Mouse (Mus musculus) left cerebral cortex, postnatal 36 days (tissue): ENCODE measurements at regions not wholly inside any gene's neighbourhood (a gene's known extent, or its start where the extent isn't known, plus 50 kb on each side); places are given as distances from the start of the nearest gene placed in this dataset.

Experiments
- DNase-seq, 2 experiments: peaks; one replicate each; pipeline ENCODE4 v3.0.0; 2021 to 2022; ENCODE audit warnings: low spot score in 2 of 2, mixed read lengths in 1 of 2
- intact Hi-C: fragments of 180-260 bp; cut with DNase I; formaldehyde crosslinking; loops from one replicate; pipeline ENCODE4 v1.15.1; 2025

DNA sequence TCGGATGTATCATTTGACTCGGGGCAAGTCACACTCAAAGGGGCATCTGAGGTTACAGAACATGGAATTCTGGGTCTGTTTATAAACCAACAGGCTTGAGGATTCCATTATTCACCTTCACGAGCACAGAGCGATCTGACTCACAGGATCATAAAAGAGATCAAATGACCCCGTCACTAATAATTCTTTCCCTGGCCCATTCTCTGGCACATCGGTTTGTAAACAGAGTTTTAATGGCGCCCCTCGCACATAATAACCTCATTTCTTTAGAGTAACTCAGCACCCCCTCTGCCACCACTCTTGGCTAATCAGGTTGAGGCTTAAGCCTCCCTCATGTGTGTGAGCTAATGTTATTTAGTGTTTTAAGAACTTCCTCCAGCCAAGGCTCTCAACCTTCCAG is 183.3 kb upstream of the Tbx3 start:
- intact Hi-C loops, result no loop called here

DNA sequence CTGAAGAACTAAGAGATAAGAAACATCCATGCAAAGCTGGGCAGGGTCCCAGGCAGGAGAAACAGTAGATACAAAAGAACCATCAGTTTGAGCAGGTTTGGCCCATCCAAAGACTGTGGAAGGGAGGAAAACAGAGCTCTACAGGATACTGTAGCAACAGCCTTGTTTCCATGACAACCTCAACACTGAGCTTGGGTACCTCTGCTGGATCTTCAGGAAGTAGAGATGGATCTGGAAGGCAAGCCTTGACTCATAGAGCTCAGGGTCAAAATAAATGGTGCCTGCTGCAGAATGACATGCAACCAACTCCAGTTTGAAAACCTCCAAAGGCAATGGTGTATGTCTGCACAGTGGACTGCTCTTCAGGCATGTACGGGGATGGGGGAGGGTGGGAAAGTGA is 173.0 kb upstream of the Tbx3 start:
- DNase-seq, result no peak
- intact Hi-C loops, result no loop called here

More for the DNA sequence above, 183.3 kb upstream of the Tbx3 start:
- DNase-seq, result no peak

DNA sequence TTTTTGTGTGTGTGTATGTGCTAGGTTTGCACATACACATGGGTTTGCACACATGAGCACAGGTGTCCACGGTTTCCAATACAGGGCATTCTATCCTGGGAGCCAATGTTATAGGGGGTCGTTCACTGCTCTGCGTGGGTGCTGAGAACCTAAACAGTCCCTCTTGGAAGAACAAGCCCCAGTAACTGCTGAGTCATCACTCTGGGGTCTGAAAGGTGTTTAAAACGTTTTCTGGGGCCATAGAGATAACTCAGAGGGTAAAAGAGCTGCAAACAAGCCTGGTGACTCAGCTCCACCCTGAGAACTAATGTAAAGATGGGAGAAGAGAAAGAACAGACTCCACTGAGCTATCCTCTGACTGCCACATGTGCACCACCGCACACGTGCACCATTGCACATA is 172.0 kb upstream of the Tbx3 start:
- intact Hi-C loops, result no loop called here
- DNase-seq, result no peak

DNA sequence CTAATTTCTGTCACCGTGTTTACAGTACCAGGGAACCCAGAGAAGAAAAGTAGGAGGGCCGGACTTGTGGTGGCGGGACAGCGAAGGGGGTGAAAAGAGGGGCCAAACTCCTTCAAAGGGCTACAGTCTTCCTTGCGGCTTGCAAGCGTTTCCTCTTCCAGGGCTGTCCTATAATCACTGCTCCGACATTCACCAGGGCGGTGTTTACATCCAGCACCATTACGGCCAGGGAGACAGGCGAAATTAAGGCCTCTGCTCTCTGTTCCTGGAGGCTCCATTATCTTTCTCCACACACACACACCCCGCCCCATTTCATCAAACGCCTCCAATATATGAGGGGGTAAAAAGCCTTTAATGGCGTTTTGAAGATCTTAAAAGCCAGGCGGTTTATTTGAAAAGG is 162.8 kb upstream of the Tbx3 start:
- intact Hi-C loops, result no loop called here
- no peak for DNase-seq

DNA sequence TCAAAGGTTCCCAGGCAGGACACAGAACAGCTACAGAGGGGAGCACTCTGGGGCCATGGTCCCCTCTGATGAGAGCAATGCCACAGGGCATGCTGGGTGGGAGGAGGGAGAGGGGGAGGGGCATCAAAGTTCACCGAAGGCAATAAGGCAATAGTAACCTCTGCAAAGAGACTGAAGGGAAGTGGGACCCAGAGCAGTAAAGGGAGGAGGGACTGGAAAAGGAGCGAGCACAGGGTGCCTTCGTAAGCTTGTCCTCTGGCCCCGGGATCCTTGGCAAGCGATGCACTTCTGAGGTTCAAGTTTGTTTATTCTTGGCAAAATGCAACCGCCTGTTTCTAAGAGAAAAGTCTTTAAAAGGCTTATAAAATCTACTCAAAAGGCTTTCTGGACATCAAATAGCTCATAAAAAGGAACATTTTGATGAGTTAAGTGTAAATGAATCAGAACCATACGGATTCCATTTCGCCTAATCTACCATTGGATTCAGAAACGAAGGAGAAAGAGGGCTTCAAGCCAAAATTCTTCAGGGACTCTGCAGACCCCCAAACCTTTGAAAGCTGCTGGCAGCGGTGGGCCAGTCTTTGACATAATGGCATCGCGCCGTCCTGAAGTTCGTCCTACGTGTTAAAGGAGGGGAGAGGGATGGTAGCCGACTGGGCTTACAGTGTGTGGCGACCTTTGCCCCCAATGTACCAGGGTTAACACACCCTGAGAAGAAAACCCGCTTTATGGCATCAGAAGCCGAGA is 151.8 kb upstream of the Tbx3 start:
- no peak for DNase-seq
- intact Hi-C loops, result no loop called here

DNA sequence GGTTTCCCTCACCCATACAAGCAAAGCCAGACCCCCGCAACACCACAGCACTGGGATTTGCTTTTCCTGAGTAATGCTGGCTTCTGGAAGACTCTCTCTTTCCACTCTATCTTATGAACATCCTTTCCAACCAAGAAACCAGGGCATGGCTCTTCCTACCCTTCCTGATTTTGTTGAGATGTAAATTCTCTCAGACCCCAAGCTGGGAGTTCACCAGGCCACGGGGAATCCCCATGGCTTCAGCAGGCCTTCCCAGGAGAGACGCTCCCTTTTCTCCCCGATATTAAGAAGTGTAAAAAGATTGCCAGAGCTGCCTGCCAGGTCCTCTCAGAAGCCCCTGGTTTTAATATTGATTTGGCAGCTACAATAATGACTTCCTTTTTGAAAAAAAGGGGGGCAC is 146.3 kb upstream of the Tbx3 start:
- intact Hi-C loops, result no loop called here

DNA sequence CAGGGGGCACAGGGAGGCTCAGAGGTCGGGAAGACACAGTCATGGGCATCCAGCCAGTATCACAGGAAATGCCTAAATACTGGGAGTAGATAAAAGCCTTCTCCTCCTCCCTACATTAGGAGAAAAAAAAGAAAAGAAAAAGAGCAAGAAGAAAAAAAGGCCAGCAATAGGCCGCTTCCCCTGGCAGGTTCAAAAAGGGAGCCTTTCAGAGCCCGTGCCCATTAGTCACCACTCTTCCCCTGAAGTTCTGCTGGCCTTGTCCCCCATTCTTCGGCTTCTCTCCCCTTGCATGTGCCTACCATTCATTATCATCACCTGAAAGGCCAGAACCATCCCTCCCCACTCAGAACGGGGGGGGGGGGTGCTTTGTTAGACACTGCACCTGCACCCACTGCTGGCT is 144.5 kb upstream of the Tbx3 start:
- intact Hi-C loops, result no loop called here

More for the DNA sequence above, 146.3 kb upstream of the Tbx3 start:
- DNase-seq, result no peak

DNA sequence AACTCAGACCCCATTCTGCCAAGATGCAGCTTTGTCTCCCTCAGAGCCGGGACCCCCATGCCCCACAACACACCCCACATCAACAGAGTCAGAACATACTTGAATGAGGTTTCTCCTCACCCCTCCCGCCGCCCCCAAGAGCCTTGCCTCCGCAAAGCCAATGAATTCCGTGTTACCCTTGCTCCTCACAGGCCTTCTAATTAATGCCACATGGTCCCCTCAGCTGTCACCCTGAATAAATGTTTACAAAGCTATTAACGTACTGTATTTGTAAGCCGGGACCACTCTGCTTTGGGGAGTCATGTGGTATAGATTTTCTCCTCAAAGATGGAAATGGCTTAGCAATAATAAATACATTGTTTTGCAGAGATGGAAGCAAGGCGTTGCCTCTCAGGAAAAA is 140.5 kb upstream of the Tbx3 start:
- DNase-seq, result no peak
- intact Hi-C loops, result no loop called here

More for the DNA sequence above, 144.5 kb upstream of the Tbx3 start:
- DNase-seq, result no peak

DNA sequence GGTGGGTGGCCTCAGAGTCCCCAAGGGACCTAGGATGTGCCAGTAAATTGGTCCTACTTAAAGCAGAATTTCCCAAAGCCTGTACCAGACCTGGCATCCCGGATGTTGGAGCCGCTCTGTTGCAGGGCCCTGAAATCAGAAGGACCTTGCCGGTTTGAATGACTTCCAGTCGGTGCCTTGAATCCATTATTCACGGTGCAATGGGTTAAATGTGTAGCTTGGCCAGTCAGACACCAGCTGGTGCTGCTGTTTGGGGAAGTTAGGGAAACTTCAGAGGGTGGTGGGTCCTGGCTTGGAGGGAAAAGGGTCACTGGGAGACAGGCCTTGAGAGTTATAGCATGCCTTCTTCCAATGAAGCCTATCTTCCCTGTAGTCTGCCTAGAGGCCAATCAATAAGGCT is 135.5 kb upstream of the Tbx3 start:
- intact Hi-C loops, result no loop called here
- no peak for DNase-seq

DNA sequence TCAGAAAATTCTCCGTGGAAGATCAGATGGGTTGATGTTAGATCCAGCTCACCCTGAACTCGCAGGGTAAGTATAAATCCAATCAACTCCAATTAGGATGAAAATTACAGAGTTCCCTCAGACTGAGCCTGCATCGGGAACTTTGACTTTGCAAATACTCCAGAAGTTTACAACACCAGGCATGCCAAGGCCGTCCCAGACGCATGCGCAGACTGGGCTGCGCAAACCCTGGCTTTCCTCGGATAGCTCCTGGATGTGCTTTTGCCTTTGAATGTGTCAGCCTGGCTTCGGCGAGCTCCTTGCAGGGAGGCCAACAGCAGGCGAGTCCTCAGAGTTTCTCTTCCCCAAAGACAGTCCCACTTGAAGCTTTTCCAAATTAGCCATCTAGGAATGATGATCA is 127.6 kb upstream of the Tbx3 start:
- intact Hi-C loops, result no loop called here
- no peak for DNase-seq

DNA sequence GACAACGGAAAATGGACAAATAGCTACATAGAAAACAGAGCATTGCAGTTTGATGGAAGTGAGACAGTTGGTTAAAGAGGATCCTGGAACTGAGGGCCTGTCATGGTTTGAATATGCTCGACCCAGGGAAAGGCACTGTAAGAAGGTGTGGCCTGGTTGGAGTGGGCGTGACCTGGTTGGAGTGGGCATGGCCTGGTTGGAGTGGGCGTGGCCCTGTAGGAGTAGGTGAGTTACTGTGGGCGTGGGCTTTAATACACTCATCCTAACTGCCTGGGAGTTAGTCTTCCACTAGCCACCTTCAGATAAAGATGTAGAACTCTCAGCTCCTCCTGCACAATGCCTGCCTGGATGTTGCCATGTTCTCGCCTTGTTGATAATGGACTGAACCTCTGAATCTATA is 126.8 kb upstream of the Tbx3 start:
- intact Hi-C loops, result no loop called here
- no peak for DNase-seq

DNA sequence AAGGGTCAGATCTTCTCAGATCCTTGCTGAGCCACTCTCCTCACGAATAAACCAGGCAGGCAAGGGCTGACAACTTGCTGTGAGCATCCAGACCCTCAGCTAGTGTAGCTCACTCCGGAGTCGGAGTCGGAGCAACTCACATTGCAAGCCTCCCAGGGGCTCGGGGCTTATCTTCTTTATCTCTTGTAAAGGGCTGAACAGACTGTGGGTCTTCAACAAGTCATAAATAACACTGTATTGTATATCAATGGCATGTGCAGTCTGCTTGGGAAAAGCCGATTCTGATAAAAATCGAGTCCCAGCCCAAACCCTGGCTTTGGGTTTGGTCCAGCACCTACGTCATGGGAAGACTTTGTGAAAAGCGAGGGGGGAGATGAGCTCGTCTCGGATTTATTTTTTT is 125.8 kb upstream of the Tbx3 start:
- intact Hi-C loops, result no loop called here
- no peak for DNase-seq

DNA sequence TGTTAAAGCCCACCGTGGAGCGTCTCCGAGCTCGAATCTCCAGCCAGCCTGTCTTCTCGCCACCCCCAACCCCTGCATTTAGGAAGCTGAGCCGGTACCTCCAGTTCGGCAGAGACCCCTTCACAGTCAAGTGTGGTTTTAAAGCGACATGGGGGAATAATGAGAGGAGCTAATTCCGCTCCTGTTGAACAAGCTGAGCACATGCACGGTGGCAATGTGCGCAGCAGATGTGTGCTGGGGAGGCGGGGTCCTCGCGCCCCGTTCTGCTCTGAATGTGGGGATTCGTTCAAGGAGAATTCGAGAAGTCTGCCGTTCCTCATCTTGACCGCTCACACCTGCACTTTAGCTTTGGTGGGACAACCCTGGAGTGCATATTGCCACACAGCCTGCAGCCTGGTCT is 123.4 kb upstream of the Tbx3 start:
- no peak for DNase-seq
- intact Hi-C loops, result no loop called here

DNA sequence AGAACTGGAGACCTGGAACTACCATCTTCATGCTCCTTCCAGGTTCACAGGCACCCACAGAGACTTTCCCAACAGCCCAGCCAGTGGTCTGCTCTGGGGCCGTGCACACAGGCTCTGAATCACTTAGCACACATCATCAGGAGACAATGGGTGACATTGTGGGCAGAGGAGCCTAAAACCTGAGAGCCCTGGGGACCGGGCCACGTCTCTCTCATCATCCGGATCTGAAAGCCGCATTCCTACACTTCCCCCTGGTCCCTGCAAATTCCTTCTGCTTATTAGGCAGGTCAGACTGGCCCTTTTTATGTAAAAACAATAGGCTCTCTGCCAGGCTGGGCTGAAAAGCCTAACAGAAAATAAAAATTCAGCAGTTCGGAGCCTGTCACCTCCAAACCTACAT is 119.6 kb upstream of the Tbx3 start:
- intact Hi-C loops, result no loop called here
- no peak for DNase-seq

DNA sequence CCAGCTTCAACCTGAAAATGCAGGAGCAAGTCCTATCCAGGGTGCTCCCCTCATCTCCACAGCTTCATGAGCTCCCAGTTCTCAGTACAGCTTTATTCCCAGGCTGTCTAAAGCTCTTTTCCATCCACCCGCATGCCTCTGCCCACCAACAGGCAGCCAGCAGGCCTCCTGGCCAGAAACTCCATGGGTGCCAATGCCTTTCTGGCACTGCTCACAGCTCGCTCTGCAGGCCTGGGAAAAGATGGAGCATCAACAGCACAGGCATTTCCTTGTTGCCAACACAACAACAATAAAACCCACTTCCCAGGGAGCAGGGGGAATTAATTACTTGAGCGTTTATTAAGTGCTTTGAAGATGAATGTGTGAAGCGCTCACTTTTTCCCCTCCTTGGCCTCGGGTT is 117.0 kb upstream of the Tbx3 start:
- peak; percentile 30 to 42 for DNase-seq
- intact Hi-C loops, result no loop called here

DNA sequence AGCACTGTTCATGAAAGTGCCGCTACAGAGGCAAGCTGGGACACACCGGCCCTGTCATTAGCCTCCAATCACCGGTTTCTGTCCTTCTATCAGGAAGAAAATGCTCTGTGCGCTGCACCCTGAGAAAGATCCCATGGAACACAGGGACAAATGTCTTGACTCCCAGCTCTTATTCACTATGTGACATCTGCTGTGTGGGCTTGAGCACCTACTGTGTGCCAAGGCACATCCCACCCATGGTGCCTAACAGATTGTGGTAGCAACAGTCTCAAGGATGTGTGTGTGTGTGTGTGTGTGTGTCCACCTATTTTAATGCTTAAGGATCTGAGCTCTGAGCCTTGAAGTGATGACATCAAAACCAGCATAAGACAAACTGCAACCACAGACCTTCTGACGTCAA is 113.4 kb upstream of the Tbx3 start:
- peak in 1 of 2 experiments; percentile 10 for DNase-seq
- intact Hi-C loops, result no loop called here

DNA sequence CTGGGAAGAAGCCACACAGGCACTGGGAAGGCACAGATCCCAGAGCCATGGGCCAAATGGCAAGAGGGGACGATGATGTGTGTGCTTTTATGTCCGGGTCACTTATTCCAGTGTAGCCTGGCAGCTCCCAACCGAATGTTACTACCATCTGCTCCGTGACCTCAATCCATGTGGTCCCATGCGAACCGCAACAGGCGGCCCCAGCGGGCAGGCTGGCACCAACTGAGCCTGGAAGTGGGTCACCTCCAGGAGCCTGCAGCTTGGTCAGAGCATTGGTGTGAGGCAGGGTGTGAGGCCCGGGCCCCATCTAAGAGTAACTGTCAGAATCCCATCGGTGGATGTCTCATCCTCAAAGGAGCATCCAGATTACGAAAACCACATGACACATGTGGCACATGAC is 110.8 kb upstream of the Tbx3 start:
- DNase-seq, result no peak
- intact Hi-C loops, result no loop called here

DNA sequence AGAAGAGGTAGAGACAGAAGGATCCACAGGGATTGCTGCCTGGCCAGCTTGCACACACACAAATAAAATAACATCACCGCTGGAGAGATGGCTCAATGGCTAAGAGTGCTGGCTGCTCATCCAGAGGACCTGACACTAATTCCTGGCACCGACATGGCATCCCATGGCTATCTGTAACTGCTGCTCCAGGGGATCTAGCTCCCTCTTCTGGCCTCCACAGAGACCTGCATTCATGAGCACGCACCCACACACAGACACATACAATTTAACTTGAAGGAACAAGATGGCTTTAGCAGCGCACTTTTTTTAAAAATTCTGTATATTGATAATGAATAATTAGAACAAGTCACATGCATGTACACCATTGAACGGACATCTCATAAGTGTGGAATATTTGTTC is 110.1 kb upstream of the Tbx3 start:
- DNase-seq, result no peak

DNA sequence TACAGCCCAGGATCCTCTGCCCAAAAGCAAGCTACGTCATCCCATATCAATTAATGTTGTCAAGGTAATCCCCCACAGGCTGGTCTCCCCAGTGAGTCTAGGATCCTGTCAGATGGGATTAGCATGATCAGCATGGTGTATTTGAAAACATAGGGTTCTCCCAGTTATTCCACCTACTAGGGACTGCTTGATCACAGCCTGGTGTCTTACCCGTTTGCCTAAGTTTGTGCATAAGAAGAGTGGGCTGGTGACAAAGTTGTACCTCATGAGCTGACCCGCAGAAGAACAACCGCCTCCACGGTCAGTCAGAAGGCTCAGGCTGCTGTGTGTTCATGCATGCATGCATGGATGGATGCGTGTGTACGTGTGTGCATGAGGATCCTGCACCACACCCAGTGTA is 108.9 kb upstream of the Tbx3 start:
- intact Hi-C loops, result no loop called here
- DNase-seq, result no peak

More for the DNA sequence above, 110.1 kb upstream of the Tbx3 start:
- intact Hi-C loops, result no loop called here

DNA sequence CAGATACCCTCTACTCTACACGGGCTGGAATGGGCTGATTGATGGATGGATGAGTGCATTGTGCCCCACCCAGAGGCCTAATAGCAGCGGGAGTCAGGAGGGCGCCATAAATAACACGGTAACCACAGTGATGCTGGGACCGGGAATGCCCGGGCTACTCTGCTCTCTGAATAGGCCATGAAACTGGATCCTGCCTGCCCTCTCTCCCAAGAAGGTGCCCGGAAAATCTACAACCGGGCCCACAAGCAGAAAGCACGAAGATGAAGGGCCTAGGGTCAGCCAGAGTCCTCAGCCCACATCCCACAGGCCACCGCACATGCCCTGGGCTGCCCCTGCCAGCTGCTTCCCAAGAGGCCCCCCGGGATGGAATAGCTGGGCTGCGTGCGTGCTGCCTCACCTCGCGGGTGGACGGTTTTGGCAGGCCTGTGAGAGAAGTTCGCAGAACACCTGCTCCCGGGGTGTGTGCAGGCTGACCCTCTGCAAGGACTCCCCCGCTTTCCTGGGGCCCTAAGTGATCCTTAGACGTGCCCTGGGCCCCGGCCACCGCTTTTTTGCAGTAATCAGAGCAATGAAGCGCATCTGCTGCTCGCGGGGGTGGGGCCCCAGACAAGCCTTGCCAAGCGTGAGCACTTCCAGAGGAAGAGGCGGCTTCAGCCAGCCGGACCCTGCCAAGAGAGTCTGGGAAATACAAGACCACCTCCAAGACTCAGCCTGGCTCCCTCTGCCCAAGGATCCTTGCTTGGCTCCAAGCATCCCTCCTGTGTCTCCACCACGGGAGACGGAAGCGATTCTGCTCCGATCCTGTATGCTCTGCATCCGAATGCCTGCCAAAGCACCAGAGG is 106.7 kb upstream of the Tbx3 start:
- intact Hi-C loops, result no loop called here
- no peak for DNase-seq

DNA sequence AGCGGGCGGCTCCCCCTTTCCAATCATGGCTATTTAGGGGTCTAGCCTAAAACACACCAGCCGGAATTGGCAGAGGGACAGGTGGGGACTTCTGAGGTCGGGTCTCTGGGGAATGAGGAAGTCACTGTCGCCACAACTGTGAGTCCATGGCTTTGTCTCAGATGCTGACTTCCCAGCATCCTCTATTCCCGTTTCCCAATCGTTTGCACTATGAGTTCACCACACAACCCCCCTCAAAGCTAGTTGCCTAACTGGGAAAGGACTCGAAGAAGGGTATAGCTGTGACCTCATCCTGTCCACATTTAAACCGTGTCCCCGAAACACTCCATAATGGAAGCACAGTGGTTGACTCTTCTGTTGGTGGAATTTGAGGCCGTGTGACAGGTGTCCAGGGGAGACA is 102.8 kb upstream of the Tbx3 start:
- DNase-seq, result no peak
- intact Hi-C loops, result no loop called here
